Mouse (Mus musculus) kidney, adult 2 months (tissue): ENCODE data around the gene Haghl.

Experiments
- CTCF ChIP-seq: fragments of 200-500 bp; conservative IDR thresholded peaks from 2 replicates; pipeline ENCODE4 v1.5.1; 2011; ENCODE audit warnings: low read depth, mild to moderate bottlenecking, control low read depth, low read length, moderate library complexity, mixed read lengths; ENCODE audit not compliant: insufficient read depth, insufficient read length
- POLR2A ChIP-seq: fragments of 200-500 bp; IDR thresholded peaks from one replicate; pipeline ENCODE4 v1.6.1; 2011; ENCODE audit warnings: low read depth, low read length, control low read depth

DNA sequence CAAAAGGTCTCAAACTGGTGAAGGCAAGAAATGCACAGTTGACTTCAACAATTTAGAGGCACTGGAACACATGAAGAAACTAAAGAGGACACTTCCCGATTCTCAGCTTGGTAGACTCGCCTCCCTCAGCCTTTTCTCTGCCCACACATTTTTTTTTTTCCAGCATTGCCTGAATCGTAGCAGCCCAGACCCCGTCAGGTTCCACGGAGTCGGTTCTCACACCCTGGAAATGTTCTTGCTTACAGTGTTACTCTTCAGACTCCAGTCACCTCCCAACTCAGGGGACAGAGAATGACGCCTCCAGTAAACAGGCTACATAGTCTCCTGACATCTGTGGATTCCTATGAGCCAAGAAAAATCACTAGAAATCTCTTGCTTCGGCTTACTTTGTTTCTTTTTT, 25.3 kb downstream of the Haghl start:
- no peak for TF ChIP-seq CTCF
- no peak for TF ChIP-seq POLR2A
